In genomic region chr11:101146377-101146776, GRCm38 (mm10) we compare ENCODE assay signal across 13 mouse cellular contexts. TPM values are rescaled to one million over a fixed set of nuclear protein-coding genes. Genes with fewer than 3 reads are reported as not detected.
DNase-seq lines count a peak whose midpoint lies in the region; ATAC-seq lines count a peak whose summit lies in the region.
"Had no signal": no experiment of that assay in that cellular context is flagged by ENCODE, and none has a peak within 500 bp of the region (broad histone marks: within the 10 kb centered on the region; RNA-seq: fewer than 3 reads in every experiment).

No protein-coding gene starts in this region.

- H3K9ac ChIP-seq in hindbrain, embryonic 14.5 days = no peak overlapping the region
- H3K9ac ChIP-seq in neural tube, embryonic 13.5 days = no peak overlapping the region
- H3K9ac ChIP-seq: heart, embryonic 15.5 days; liver, embryonic 14.5 days had no signal

- no peaks in the 10 kb centered on the region for H3K36me3 ChIP-seq in embryonic facial prominence, embryonic 10.5 days (replicated peaks)
- no peaks in the 10 kb centered on the region for H3K36me3 ChIP-seq in hindbrain, embryonic 14.5 days (replicated peaks; ENCODE audit: control insufficient read depth, insufficient read depth)
- no peaks in the 10 kb centered on the region for H3K36me3 ChIP-seq in neural tube, embryonic 13.5 days
- H3K36me3 ChIP-seq: heart, embryonic 15.5 days had no signal

- H3K4me1 ChIP-seq in embryonic facial prominence, embryonic 10.5 days = peaks cover 40% of the 10 kb centered on the region
- H3K4me1 ChIP-seq in hindbrain, embryonic 14.5 days (replicated peaks; ENCODE audit: control insufficient read depth, insufficient read depth, low read length) = peaks cover 13% of the 10 kb centered on the region; the same call in 1 of the 2 replicates
- peaks cover 36% of the 10 kb centered on the region for H3K4me1 ChIP-seq in neural tube, embryonic 13.5 days (replicated peaks)

- peak; percentile 66 for DNase-seq in left cerebral cortex, postnatal 4 days
- no peak for DNase-seq in left cerebral cortex, postnatal 36 days (ENCODE audit: low spot score in 2 of 2)
- peak; percentile 69 for DNase-seq in embryonic facial prominence, embryonic 10.5 days (ENCODE audit: low spot score)
- peak; percentile 83 for DNase-seq in hindbrain, embryonic 14.5 days (ENCODE audit: low spot score)
- DNase-seq in layer of hippocampus, postnatal 14 days (ENCODE audit: low spot score in 2 of 2) = no peak
- DNase-seq in adrenal gland, postnatal 4 days (ENCODE audit: low spot score in 2 of 2) = no peak
- no peak for DNase-seq in urinary bladder, postnatal 10 days (ENCODE audit: low spot score)
- DNase-seq: kidney, adult 11 months had no signal

- H3K4me3 ChIP-seq in embryonic facial prominence, embryonic 10.5 days = no peak overlapping the region
- no peak overlapping the region for H3K4me3 ChIP-seq in hindbrain, embryonic 14.5 days (replicated peaks; ENCODE audit: low read length)
- H3K4me3 ChIP-seq in neural tube, embryonic 13.5 days = no peak overlapping the region
- H3K4me3 ChIP-seq: heart, embryonic 15.5 days had no signal

- peak overlapping the region; percentile 30 for H3K4me2 ChIP-seq in hindbrain, embryonic 14.5 days (replicated peaks)
- no peak overlapping the region for H3K4me2 ChIP-seq in neural tube, embryonic 13.5 days
- H3K4me2 ChIP-seq: heart, embryonic 15.5 days had no signal

- peak; percentile 60; the same call in 1 of the 2 replicates for ATAC-seq in hindbrain, embryonic 14.5 days (ENCODE audit: low FRiP score)
- peak; percentile 52; the same call in 1 of the 2 replicates for ATAC-seq in neural tube, embryonic 13.5 days (ENCODE audit: low read depth)

- no peaks in the 10 kb centered on the region for H3K9me3 ChIP-seq in embryonic facial prominence, embryonic 10.5 days
- no peaks in the 10 kb centered on the region for H3K9me3 ChIP-seq in hindbrain, embryonic 14.5 days (ENCODE audit: control insufficient read depth, low read length)
- no peaks in the 10 kb centered on the region for H3K9me3 ChIP-seq in neural tube, embryonic 13.5 days
- H3K9me3 ChIP-seq: heart, embryonic 15.5 days had no signal

- H3K27ac ChIP-seq in embryonic facial prominence, embryonic 10.5 days (replicated peaks) = no peak overlapping the region
- peak overlapping the region; percentile 72 for H3K27ac ChIP-seq in hindbrain, embryonic 14.5 days
- peak overlapping the region; percentile 67 for H3K27ac ChIP-seq in neural tube, embryonic 13.5 days (replicated peaks)
- H3K27ac ChIP-seq: heart, embryonic 15.5 days; liver, embryonic 14.5 days had no signal

- peaks cover 7% of the 10 kb centered on the region for H3K27me3 ChIP-seq in embryonic facial prominence, embryonic 10.5 days (replicated peaks; ENCODE audit: low read depth, poor library complexity, severe bottlenecking)
- no peaks in the 10 kb centered on the region for H3K27me3 ChIP-seq in hindbrain, embryonic 14.5 days (ENCODE audit: control insufficient read depth, insufficient read depth, low read length)
- no peaks in the 10 kb centered on the region for H3K27me3 ChIP-seq in neural tube, embryonic 13.5 days
- H3K27me3 ChIP-seq: CH12.LX; heart, embryonic 15.5 days had no signal

- 20% methylated on average over 10 of the region's 10 CpGs for WGBS in embryonic facial prominence, embryonic 10.5 days
- WGBS in hindbrain, embryonic 14.5 days = 20% methylated on average over 10 of the region's 10 CpGs
- 24% methylated on average over 10 of the region's 10 CpGs for WGBS in neural tube, embryonic 13.5 days

- intact Hi-C loops in left cerebral cortex, postnatal 4 days (cut with DNase I) = no loop called here
- intact Hi-C loops in left cerebral cortex, postnatal 36 days (cut with DNase I) = no loop called here

RNA-seq across cellular contexts. Expression of gene Tubg2, which starts 9.3 kb away (rescaled TPM):
- total RNA-seq in left cerebral cortex, postnatal 4 days (2021) = 10 to 100 TPM; 38.6 to 41.6 TPM
- total RNA-seq in left cerebral cortex, postnatal 36 days (2021) = 10 to 100 TPM; 49.7 to 62.4 TPM
- polyA plus RNA-seq in embryonic facial prominence, embryonic 10.5 days (2016; fragmentation: Nextera tagmentation; extraction: Ambion mirVana) = 4.9 and 5.7 TPM in 2 replicates
- 48.6 and 50.6 TPM in 2 replicates for polyA plus RNA-seq in hindbrain, embryonic 14.5 days (2014; fragmentation: Nextera tagmentation; extraction: Ambion mirVana)
- polyA plus RNA-seq in neural tube, embryonic 13.5 days (2015; fragmentation: Nextera tagmentation; extraction: Ambion mirVana) = 35.5 and 38.9 TPM in 2 replicates
- total RNA-seq in layer of hippocampus, postnatal 14 days (2021) = 10 to 100 TPM; 36.7 to 41.0 TPM
- total RNA-seq in adrenal gland, postnatal 4 days (2021) = 1 to 10 TPM; 7.7 to 8.1 TPM
- total RNA-seq: megakaryocyte-erythroid progenitor cell, adult 5-6 weeks had no signal

RNA-seq across cellular contexts. Expression of gene Cntnap1, which starts 23.9 kb away (rescaled TPM):
- 1 to 10 TPM; 4.8 to 7.4 TPM for total RNA-seq in left cerebral cortex, postnatal 4 days (2021)
- total RNA-seq in left cerebral cortex, postnatal 36 days (2021) = 100 to 1,000 TPM; 167 to 172 TPM
- 0.23 and 0.31 TPM in 2 replicates for polyA plus RNA-seq in embryonic facial prominence, embryonic 10.5 days (2016; fragmentation: Nextera tagmentation; extraction: Ambion mirVana)
- 6.0 and 6.5 TPM in 2 replicates for polyA plus RNA-seq in hindbrain, embryonic 14.5 days (2014; fragmentation: Nextera tagmentation; extraction: Ambion mirVana)
- polyA plus RNA-seq in neural tube, embryonic 13.5 days (2015; fragmentation: Nextera tagmentation; extraction: Ambion mirVana) = 4.6 and 5.1 TPM in 2 replicates
- total RNA-seq in layer of hippocampus, postnatal 14 days (2021) = 100 to 1,000 TPM; 137 to 149 TPM
- 1 to 10 TPM; 3.9 to 4.1 TPM for total RNA-seq in adrenal gland, postnatal 4 days (2021)
- total RNA-seq: megakaryocyte-erythroid progenitor cell, adult 5-6 weeks had no signal

RNA-seq across cellular contexts. Expression of gene Plekhh3, which starts 24.8 kb away (rescaled TPM):
- 1 to 10 TPM; 5.6 to 6.1 TPM for total RNA-seq in left cerebral cortex, postnatal 4 days (2021)
- total RNA-seq in left cerebral cortex, postnatal 36 days (2021) = 10 to 100 TPM; 12.3 TPM
- polyA plus RNA-seq in embryonic facial prominence, embryonic 10.5 days (2016; fragmentation: Nextera tagmentation; extraction: Ambion mirVana) = 3.7 and 4.0 TPM in 2 replicates
- 7.7 and 9.5 TPM in 2 replicates for polyA plus RNA-seq in hindbrain, embryonic 14.5 days (2014; fragmentation: Nextera tagmentation; extraction: Ambion mirVana)
- 10.3 and 13.0 TPM in 2 replicates for polyA plus RNA-seq in neural tube, embryonic 13.5 days (2015; fragmentation: Nextera tagmentation; extraction: Ambion mirVana)
- total RNA-seq in layer of hippocampus, postnatal 14 days (2021) = 10 to 100 TPM; 14.2 to 16.1 TPM
- total RNA-seq in adrenal gland, postnatal 4 days (2021) = 10 to 100 TPM; 26.9 to 30.7 TPM
- total RNA-seq: megakaryocyte-erythroid progenitor cell, adult 5-6 weeks had no signal

RNA-seq across cellular contexts. Expression of gene Tubg1, which starts 26.6 kb away (rescaled TPM):
- 10 to 100 TPM; 42.9 TPM for total RNA-seq in left cerebral cortex, postnatal 4 days (2021)
- 10 to 100 TPM; 45.7 to 49.2 TPM for total RNA-seq in left cerebral cortex, postnatal 36 days (2021)
- polyA plus RNA-seq in embryonic facial prominence, embryonic 10.5 days (2016; fragmentation: Nextera tagmentation; extraction: Ambion mirVana) = 135 and 142 TPM in 2 replicates
- polyA plus RNA-seq in hindbrain, embryonic 14.5 days (2014; fragmentation: Nextera tagmentation; extraction: Ambion mirVana) = 64.0 and 64.1 TPM in 2 replicates
- polyA plus RNA-seq in neural tube, embryonic 13.5 days (2015; fragmentation: Nextera tagmentation; extraction: Ambion mirVana) = 77.7 and 78.9 TPM in 2 replicates
- total RNA-seq in layer of hippocampus, postnatal 14 days (2021) = 10 to 100 TPM; 48.9 to 52.6 TPM
- total RNA-seq in adrenal gland, postnatal 4 days (2021) = 10 to 100 TPM; 42.0 to 42.6 TPM

RNA-seq across cellular contexts. Expression of gene Retreg3, which starts 26.7 kb away (rescaled TPM):
- total RNA-seq in left cerebral cortex, postnatal 4 days (2021) = 10 to 100 TPM; 48.9 to 49.2 TPM
- 10 to 100 TPM; 53.8 to 58.0 TPM for total RNA-seq in left cerebral cortex, postnatal 36 days (2021)
- 19.7 and 20.2 TPM in 2 replicates for polyA plus RNA-seq in embryonic facial prominence, embryonic 10.5 days (2016; fragmentation: Nextera tagmentation; extraction: Ambion mirVana)
- 13.0 and 14.2 TPM in 2 replicates for polyA plus RNA-seq in hindbrain, embryonic 14.5 days (2014; fragmentation: Nextera tagmentation; extraction: Ambion mirVana)
- polyA plus RNA-seq in neural tube, embryonic 13.5 days (2015; fragmentation: Nextera tagmentation; extraction: Ambion mirVana) = 25.8 and 26.1 TPM in 2 replicates
- 10 to 100 TPM; 57.1 to 61.1 TPM for total RNA-seq in layer of hippocampus, postnatal 14 days (2021)
- total RNA-seq in adrenal gland, postnatal 4 days (2021) = 10 to 100 TPM; 51.8 to 52.6 TPM

Comparison
In these comparisons a context has a peak if more than half of its experiments do, and no peak if none do; other contexts are left out.
1. DNase-seq: peak in left cerebral cortex, postnatal 4 days (single experiment), embryonic facial prominence, embryonic 10.5 days (single experiment) and hindbrain, embryonic 14.5 days (single experiment); none in left cerebral cortex, postnatal 36 days (0 of 2), layer of hippocampus, postnatal 14 days (0 of 2), adrenal gland, postnatal 4 days (0 of 2) and urinary bladder, postnatal 10 days (single experiment).
2. RNA of gene Cntnap1, which starts 23.9 kb away (total RNA-seq): 167 to 172 TPM in left cerebral cortex, postnatal 36 days and 137 to 149 TPM in layer of hippocampus, postnatal 14 days; 4.8 to 7.4 TPM in left cerebral cortex, postnatal 4 days and 3.9 to 4.1 TPM in adrenal gland, postnatal 4 days; every median in the first group is over 10 times any median in the second.
3. RNA of gene Tubg2, which starts 9.3 kb away (total RNA-seq): 49.7 to 62.4 TPM in left cerebral cortex, postnatal 36 days, 38.6 to 41.6 TPM in left cerebral cortex, postnatal 4 days and 36.7 to 41.0 TPM in layer of hippocampus, postnatal 14 days; 7.7 to 8.1 TPM in adrenal gland, postnatal 4 days; every median in the first group is over 4 times any median in the second.